Mouse (Mus musculus) urinary bladder, postnatal 36 days (tissue): ENCODE data around the gene Vmn2r21.
"Not testable (repeated sequence)": the region's sequence is repeated elsewhere in the genome, so short reads cannot be mapped to it uniquely, and the experiment has no call there.

ENCODE experiments used
- DNase-seq, 2 experiments: peaks; one replicate each; pipeline ENCODE4 v3.0.0; 2022; ENCODE audit warnings: low spot score in 2 of 2, mixed read lengths in 1 of 2

Vmn2r21 gene

DNA sequence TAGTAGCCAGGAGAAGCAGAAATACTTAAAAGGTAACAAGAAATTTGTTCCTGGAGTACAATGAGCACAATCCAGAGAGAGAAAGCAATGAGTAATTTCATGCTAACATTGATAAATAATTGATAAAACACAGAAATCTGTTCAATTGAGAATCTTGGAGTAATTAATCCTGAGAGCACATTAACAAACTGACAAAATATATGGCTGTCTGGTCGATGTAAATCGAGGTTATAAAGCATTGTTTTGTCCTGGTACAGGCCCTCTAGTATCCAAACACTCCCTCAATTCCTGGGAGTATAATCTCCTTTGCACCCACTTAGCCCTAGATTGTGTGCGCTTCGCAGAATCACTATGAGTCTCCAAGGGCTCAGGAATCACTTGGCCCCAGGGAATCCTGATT is at the start of gene Vmn2r21:
TSS of gene Vmn2r21 (minus strand) at position 101 of the 400 bp plus-strand sequence.
- not testable (repeated sequence) for DNase-seq

DNA sequence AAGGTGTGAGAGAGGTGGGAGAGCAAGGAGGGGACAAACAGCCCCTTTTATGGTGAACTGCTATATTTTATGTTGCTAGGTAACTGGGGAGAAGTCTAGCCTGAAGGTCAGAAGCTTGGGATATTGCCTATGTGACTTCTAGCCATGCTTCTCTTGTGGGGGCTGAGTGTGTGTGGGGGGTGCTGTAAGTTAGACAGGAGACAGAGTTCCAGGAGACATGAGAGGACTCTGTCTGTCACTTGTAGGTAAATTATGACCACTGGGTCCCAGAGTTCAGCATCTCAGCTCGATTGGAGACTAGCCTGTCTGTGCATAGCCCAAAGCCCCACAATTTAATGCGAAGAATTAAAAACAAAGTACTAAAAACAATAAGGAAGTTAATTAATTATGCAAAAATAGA is 41.5 kb upstream of the Vmn2r21 start:
- DNase-seq = not testable (repeated sequence)

DNA sequence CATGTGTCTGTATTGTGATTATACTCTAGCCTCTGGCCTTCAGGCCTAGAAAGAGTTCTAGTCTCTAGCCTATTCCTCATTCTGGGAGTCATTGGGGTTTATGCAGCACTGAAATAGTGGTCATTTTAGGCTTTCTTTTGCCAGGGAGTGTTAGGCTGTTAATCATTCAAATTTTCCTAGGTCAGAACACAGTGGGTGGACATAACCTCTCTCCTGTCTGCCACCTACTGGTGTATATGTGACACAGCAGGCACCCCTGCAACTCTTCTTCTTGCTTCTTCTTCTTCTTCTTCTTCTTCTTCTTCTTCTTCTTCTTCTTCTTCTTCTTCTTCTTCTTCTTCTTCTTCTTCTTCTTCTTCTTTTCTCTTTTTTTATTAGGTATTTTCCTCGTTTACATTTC is 6.5 kb upstream of the Vmn2r21 start:
- not testable (repeated sequence) for DNase-seq

DNA sequence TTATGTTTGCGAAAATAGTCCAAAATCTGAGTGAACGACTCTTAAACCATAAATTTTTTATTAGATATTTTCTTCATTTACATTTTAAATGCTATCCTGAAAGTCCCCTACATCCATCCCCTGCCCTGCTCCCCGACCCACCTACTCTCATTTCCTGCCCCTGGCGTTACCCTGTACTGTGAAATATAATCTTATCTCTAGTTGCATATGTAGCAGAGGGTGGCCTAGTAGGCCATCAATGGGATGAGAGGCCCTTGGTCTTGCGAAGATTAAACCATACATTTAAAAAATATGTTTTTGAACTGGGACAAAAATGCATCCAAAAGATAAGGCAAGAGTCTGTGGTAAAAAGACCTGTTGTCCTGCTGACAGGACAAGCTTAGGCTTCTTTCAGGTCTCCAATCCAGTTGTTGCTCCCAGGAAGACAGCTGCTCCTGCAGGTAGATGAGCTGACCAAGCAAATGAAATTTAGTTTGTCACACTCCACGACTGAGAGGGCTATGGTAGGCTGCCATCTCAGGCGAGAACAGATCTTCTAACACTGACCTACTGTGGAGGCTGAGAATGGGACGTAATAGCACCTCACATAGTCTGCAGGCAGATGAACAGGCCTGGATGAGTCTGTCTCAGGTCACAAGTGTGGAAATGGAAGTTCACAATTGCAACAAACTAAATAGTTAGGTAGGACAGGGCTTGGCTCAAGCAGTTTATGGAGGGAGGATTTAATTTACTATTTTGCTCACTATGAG is 10.8 kb downstream of the Vmn2r21 start:
- DNase-seq = not testable (repeated sequence)

DNA sequence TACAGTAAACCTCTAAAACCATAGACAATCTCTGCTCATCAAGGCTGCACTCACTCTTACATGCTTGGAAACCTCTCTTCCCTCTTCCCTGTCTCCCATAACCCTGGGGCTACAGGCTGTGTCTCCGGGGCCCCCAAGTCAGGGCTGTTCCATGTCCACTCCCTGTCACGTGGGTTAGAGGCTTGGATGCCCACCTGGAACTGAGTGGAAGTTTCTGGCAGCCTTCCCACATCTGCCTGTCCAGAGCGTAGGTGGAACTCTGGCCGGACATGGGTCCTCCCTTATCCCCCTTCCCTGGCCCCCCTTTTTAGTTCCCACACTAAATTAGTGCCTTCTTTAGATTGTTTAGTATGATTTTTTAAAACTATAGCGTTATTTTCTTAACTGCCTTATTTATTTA is 60.2 kb downstream of the Vmn2r21 start:
- DNase-seq = not testable (repeated sequence)

DNA sequence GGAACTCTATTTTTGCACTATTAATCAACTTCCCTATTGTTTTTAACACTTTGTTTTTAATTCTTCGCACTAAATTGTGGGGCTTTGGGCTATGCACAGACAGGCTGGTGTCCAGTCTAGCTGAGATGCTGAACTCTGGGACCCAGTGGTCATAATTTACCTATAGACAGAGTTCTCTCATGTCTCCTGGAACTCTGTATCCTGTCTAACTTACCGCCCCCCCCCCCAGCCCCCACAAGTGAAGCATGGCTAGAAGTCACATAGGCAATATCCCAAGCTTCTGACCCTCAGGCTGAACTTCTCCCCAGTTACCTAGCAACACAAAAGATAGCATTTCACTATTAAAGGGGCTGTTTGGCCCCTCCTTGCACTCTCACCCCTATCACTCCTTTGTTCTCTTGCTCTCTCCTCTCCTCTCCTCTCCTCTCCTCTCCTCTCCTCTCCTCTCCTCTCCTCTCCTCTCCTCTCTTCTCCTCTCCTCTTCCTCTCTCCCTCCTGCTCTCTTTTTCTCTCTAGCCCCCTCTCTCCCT is 60.7 kb downstream of the Vmn2r21 start:
- DNase-seq = not testable (repeated sequence)

DNA sequence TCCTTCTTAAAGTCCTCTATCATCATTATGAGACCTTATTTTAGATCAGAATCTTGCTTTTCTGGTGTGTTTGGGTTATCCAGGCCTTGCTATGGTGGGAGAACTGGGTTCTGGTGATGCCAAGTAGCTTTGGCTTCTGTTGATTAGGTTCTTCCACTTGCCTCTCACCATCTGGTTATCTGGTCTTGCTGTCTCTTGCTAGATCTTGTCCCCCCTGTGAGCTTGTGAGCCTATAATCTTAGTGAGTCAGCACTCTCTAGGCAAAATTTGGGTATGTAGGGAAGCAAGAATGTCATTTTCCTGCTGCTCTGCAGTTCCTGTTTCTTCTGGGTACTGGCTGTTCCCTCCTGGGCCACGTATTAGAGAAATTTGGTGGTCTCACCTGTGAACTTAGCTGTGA is 64.6 kb downstream of the Vmn2r21 start:
- not testable (repeated sequence) for DNase-seq
